Mouse (Mus musculus): Measurements from ENCODE around the gene Pcp4. TPM values are rescaled to one million over a fixed set of nuclear protein-coding genes. Genes with fewer than 3 reads are reported as not detected.

Pcp4 gene
- total and polyA plus RNA-seq, 2 experiments from 2014 or later = 6.0 TPM; not detected in 1

DNA sequence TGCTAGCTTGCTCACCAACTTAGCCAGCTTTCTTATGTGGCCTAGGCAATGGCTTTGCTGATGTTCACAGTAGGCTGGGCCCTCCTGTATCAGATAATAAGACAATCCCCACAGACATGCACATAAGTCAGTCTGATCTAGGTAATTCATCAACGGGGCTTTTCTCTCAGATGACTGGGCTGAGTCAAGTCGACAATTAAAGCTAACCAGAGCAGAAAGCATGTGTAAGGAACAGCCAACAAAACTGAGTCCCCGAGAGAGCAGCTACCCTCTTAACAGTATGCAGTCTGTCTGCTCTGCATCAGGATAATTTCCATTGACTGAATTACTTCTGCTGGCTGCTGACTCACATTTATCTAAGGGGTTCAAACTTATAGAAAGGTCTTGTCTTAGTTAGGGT, 100.0 kb downstream of the Pcp4 start:
- 51% methylated on average over 3 of the region's 3 CpGs for WGBS
- no peak overlapping the region for H3K4me3 ChIP-seq (ENCODE audit: low read depth, low read length)
- DNase-seq (ENCODE audit: low spot score) = no peak
- no peak for ATAC-seq (ENCODE audit: insufficient read depth, low read depth)
- H3K36me3 ChIP-seq (replicated peaks; ENCODE audit: control insufficient read depth, insufficient read depth, low read length) = no peaks in the 10 kb centered on the region
- H3K4me2 ChIP-seq (ENCODE audit: low read depth, low read length) = no peak overlapping the region
- no peak overlapping the region for H3K9ac ChIP-seq (replicated peaks; ENCODE audit: low read depth, low read length)
- H3K27me3 ChIP-seq (ENCODE audit: control insufficient read depth, insufficient read depth, low read length) = no peaks in the 10 kb centered on the region
- H3K9me3 ChIP-seq (replicated peaks; ENCODE audit: control insufficient read depth, low read length) = no peaks in the 10 kb centered on the region
- H3K4me1 ChIP-seq (ENCODE audit: control insufficient read depth, insufficient read depth) = no peaks in the 10 kb centered on the region
- TF ChIP-seq EP300 (IDR thresholded peaks at IDR 0.05; ENCODE audit: low read depth) (no peak), CTCF (IDR thresholded peaks at IDR 0.05; ENCODE audit: low read depth) (no peak)
- no peak overlapping the region for H3K27ac ChIP-seq (ENCODE audit: low read depth)

Other genes starting within 250 kb of the Pcp4 start
- 0.08 TPM in 1 of 2 replicates, not detected in the other for gene B3galt5, start 231.8 kb upstream of the Pcp4 start, total RNA-seq (2014; rRNA removed; ENCODE audit: low replicate concordance)
- gene B3galt5, start 231.8 kb upstream of the Pcp4 start, polyA plus RNA-seq (2015; fragmentation: Nextera tagmentation; extraction: Ambion mirVana) = not detected in 2 replicates
- gene Itgb2l, start 24.0 kb upstream of the Pcp4 start, total RNA-seq (2014; rRNA removed; ENCODE audit: low replicate concordance) = 0.23 TPM in 1 of 2 replicates, not detected in the other
- 0.04 TPM in 1 of 2 replicates, not detected in the other for gene Itgb2l, start 24.0 kb upstream of the Pcp4 start, polyA plus RNA-seq (2015; fragmentation: Nextera tagmentation; extraction: Ambion mirVana)

Measured in heart, postnatal 0 days (tissue).